Mouse (Mus musculus) thymus, adult 2 months (tissue): ENCODE measurements around the gene Fcho1.

ENCODE experiments used
- CTCF ChIP-seq: fragments of 200-500 bp; IDR thresholded peaks from 2 replicates; pipeline ENCODE4 v1.5.1; 2012; ENCODE audit warnings: mild to moderate bottlenecking, control low read depth, low read length, moderate library complexity, borderline replicate concordance; ENCODE audit not compliant: control insufficient read depth, poor library complexity, insufficient read depth; ENCODE audit errors: extremely low read depth
- POLR2A ChIP-seq: fragments of 200-500 bp; IDR thresholded peaks from 2 replicates; pipeline ENCODE4 v1.6.1; 2012; ENCODE audit warnings: mild to moderate bottlenecking, low read length, control low read depth, moderate library complexity; ENCODE audit not compliant: control insufficient read depth, poor library complexity, insufficient read depth; ENCODE audit errors: extremely low read depth

GRCm38 (mm10) chr8:71718252-71718651 lies 7.3 kb downstream of the Fcho1 start:
- TF ChIP-seq CTCF, result no peak
- no peak for TF ChIP-seq POLR2A
